Mouse (Mus musculus): ENCODE measurements at regions not wholly inside any gene's neighbourhood (a gene's known extent, or its start where the extent isn't known, plus 50 kb on each side); places are given as distances from the start of the nearest gene placed in this dataset.

DNA sequence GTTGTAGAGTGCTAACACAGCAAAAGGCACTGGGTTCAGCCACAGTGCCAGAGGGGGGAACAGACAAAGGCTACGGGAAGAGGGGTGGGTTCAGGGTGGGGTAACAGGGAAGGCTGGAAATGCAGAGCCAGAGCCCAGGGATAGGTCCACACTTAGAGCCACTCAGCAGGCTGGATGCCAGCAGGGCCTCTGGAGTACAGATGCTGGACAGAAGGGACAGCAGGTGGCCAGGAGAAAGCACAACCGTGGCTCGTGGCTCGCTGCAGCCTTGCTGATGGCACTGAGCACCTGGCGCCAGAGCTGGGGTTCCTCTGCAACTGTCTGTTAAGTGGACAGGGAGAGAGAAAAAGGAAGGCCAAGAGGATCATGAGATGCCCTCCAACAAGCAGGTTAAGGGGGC, 174.2 kb downstream of the Mroh4 start:
- Histone ChIP-seq H3K79me2 (ENCODE audit: control insufficient read depth, insufficient read depth, low read length) (no peaks in the 10 kb centered on the region), H3K27ac (replicated peaks; ENCODE audit: insufficient read depth, low read depth, low read length) (no peak overlapping the region), H3K27me3 (ENCODE audit: control insufficient read depth, insufficient read depth, low read length) (no peaks in the 10 kb centered on the region), H3K4me3 (ENCODE audit: insufficient read depth, low read depth, low read length) (no peak overlapping the region), H3K4me1 (ENCODE audit: control insufficient read depth, insufficient read depth, low read length) (no peaks in the 10 kb centered on the region), H3K9ac (ENCODE audit: low read depth, low read length) (no peak overlapping the region), H3K36me3 (ENCODE audit: control insufficient read depth, insufficient read depth, low read length) (no peaks in the 10 kb centered on the region)
- no peak for TF ChIP-seq POLR2A (IDR thresholded peaks at IDR 0.05; ENCODE audit: extremely low read depth, insufficient read depth, low read length)
- TF ChIP-seq CTCF (IDR thresholded peaks at IDR 0.05; ENCODE audit: low read depth, low read length) = no peak
- no peak for DNase-seq (ENCODE audit: extremely low read depth, low read depth, low spot score)
- WGBS = 83% methylated on average over 5 of the region's 5 CpGs

DNA sequence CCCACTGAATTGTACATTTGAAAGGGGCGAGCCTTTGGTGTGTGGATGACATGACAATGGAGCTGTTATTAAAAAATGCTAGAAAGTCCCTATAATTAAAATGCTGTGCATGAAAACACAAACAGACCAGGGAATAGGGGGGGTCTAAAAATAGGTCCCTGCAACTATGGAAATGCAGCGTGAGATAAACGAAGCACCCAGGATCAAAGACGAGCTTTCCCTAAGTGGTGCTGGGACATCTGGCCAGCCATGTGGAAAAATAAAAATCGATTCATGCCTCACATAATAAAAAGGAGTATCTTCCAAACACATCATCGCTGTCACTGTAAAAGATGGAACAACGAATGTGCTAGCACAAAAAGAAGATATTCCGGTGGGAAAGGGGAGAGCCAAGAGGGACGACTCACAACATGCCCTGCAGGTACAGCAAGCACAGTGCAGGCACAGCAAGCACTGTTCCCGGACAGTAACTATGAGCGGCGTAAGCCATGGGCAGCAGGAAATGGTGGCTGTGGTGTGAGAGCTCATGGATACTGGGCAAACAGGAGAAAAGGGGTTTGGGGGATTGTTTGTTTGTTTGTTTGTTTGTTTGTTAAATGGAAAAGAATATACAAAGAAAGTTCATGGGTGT, 176.7 kb downstream of the Mroh4 start:
- H3K36me3 ChIP-seq (ENCODE audit: control insufficient read depth, insufficient read depth, low read length) = no peaks in the 10 kb centered on the region
- no peak overlapping the region for H3K4me3 ChIP-seq (ENCODE audit: insufficient read depth, low read depth, low read length)
- H3K79me2 ChIP-seq (ENCODE audit: control insufficient read depth, insufficient read depth, low read length) = no peaks in the 10 kb centered on the region
- 85% methylated on average over 12 of the region's 12 CpGs for WGBS
- TF ChIP-seq POLR2A (IDR thresholded peaks at IDR 0.05; ENCODE audit: extremely low read depth, insufficient read depth, low read length) (no peak), CTCF (IDR thresholded peaks at IDR 0.05; ENCODE audit: low read depth, low read length) (no peak)
- H3K9ac ChIP-seq (ENCODE audit: low read depth, low read length) = no peak overlapping the region
- H3K4me1 ChIP-seq (ENCODE audit: control insufficient read depth, insufficient read depth, low read length) = no peaks in the 10 kb centered on the region
- no peaks in the 10 kb centered on the region for H3K27me3 ChIP-seq (ENCODE audit: control insufficient read depth, insufficient read depth, low read length)
- no peak for DNase-seq (ENCODE audit: extremely low read depth, low read depth, low spot score)
- no peak overlapping the region for H3K27ac ChIP-seq (replicated peaks; ENCODE audit: insufficient read depth, low read depth, low read length)

DNA sequence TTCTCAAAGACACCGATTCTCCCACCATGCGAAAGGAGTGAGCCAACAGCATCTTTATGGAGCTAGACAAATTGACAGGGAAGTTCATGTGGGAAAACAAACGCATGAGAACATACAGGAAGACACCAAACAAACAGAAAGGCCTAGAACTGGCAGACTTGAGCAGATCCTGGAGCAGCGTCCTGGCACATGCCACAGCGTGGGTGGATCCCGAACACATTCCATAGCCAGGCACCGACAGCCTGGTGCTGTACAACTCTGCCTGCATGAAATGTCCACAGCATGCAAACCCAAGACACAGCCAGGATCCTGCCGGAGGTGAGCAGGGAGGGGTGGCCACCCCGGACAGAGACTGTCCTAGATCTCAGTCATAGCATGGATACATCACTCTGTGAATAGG, 177.2 kb downstream of the Mroh4 start:
- DNase-seq (ENCODE audit: extremely low read depth, low read depth, low spot score) = no peak
- no peaks in the 10 kb centered on the region for H3K36me3 ChIP-seq (ENCODE audit: control insufficient read depth, insufficient read depth, low read length)
- H3K9ac ChIP-seq (ENCODE audit: low read depth, low read length) = no peak overlapping the region
- TF ChIP-seq CTCF (IDR thresholded peaks at IDR 0.05; ENCODE audit: low read depth, low read length) (no peak), POLR2A (IDR thresholded peaks at IDR 0.05; ENCODE audit: extremely low read depth, insufficient read depth, low read length) (no peak)
- WGBS = 89% methylated on average over 9 of the region's 9 CpGs
- H3K4me3 ChIP-seq (ENCODE audit: insufficient read depth, low read depth, low read length) = no peak overlapping the region
- no peak overlapping the region for H3K27ac ChIP-seq (replicated peaks; ENCODE audit: insufficient read depth, low read depth, low read length)
- no peaks in the 10 kb centered on the region for H3K4me1 ChIP-seq (ENCODE audit: control insufficient read depth, insufficient read depth, low read length)
- H3K27me3 ChIP-seq (ENCODE audit: control insufficient read depth, insufficient read depth, low read length) = no peaks in the 10 kb centered on the region
- H3K79me2 ChIP-seq (ENCODE audit: control insufficient read depth, insufficient read depth, low read length) = no peaks in the 10 kb centered on the region

DNA sequence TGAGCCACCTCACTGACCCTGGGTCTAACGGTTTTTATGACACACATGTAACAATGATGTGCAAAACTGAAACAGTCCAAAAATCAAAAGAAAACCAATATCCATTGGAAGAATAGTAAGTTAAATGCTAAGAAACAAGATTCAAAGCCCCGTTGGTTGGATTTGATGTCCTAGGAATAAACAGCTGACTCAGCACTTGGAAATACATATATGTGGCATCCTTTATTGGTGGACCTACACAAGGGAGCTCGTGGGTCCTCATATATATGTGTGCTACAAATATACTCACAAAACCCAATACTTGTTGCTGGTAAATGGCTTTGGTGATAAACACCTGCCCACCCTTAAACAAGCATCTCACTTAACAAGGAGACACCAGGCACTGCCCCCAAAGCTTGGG, 178.2 kb downstream of the Mroh4 start:
- Histone ChIP-seq H3K9ac (ENCODE audit: low read depth, low read length) (no peak overlapping the region), H3K36me3 (ENCODE audit: control insufficient read depth, insufficient read depth, low read length) (no peaks in the 10 kb centered on the region), H3K79me2 (ENCODE audit: control insufficient read depth, insufficient read depth, low read length) (no peaks in the 10 kb centered on the region), H3K27ac (replicated peaks; ENCODE audit: insufficient read depth, low read depth, low read length) (no peak overlapping the region), H3K27me3 (ENCODE audit: control insufficient read depth, insufficient read depth, low read length) (no peaks in the 10 kb centered on the region), H3K4me3 (ENCODE audit: insufficient read depth, low read depth, low read length) (no peak overlapping the region), H3K4me1 (ENCODE audit: control insufficient read depth, insufficient read depth, low read length) (no peaks in the 10 kb centered on the region)
- no peak for DNase-seq (ENCODE audit: extremely low read depth, low read depth, low spot score)
- TF ChIP-seq CTCF (IDR thresholded peaks at IDR 0.05; ENCODE audit: low read depth, low read length) = no peak
- TF ChIP-seq POLR2A (IDR thresholded peaks at IDR 0.05; ENCODE audit: extremely low read depth, insufficient read depth, low read length) = no peak
- 89% methylated on average over 3 of the region's 3 CpGs for WGBS

DNA sequence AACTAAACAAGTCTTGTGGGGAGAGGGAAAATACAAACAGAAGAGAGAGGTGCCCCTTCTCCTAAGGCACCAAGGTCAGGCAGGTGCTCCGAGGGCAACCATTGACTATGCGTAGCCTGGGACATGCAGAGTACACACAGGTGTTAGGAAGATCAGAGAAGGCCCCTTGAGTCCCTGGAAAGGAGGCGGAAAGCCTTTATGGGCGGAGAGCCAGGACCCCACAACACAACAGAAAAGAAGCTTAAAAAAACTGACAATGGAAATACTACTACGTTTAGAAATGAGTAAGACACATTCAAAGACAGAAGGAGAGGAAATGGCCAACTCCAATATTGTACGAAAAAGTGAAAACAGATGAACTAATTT, 179.5 kb downstream of the Mroh4 start:
- H3K27me3 ChIP-seq (ENCODE audit: control insufficient read depth, insufficient read depth, low read length) = no peaks in the 10 kb centered on the region
- TF ChIP-seq POLR2A (IDR thresholded peaks at IDR 0.05; ENCODE audit: extremely low read depth, insufficient read depth, low read length) (no peak), CTCF (IDR thresholded peaks at IDR 0.05; ENCODE audit: low read depth, low read length) (no peak)
- no peaks in the 10 kb centered on the region for H3K4me1 ChIP-seq (ENCODE audit: control insufficient read depth, insufficient read depth, low read length)
- H3K4me3 ChIP-seq (ENCODE audit: insufficient read depth, low read depth, low read length) = no peak overlapping the region
- H3K27ac ChIP-seq (replicated peaks; ENCODE audit: insufficient read depth, low read depth, low read length) = no peak overlapping the region
- H3K36me3 ChIP-seq (ENCODE audit: control insufficient read depth, insufficient read depth, low read length) = no peaks in the 10 kb centered on the region
- no peaks in the 10 kb centered on the region for H3K79me2 ChIP-seq (ENCODE audit: control insufficient read depth, insufficient read depth, low read length)
- DNase-seq (ENCODE audit: extremely low read depth, low read depth, low spot score) = no peak
- WGBS = 82% methylated on average over 6 of the region's 6 CpGs
- no peak overlapping the region for H3K9ac ChIP-seq (ENCODE audit: low read depth, low read length)

DNA sequence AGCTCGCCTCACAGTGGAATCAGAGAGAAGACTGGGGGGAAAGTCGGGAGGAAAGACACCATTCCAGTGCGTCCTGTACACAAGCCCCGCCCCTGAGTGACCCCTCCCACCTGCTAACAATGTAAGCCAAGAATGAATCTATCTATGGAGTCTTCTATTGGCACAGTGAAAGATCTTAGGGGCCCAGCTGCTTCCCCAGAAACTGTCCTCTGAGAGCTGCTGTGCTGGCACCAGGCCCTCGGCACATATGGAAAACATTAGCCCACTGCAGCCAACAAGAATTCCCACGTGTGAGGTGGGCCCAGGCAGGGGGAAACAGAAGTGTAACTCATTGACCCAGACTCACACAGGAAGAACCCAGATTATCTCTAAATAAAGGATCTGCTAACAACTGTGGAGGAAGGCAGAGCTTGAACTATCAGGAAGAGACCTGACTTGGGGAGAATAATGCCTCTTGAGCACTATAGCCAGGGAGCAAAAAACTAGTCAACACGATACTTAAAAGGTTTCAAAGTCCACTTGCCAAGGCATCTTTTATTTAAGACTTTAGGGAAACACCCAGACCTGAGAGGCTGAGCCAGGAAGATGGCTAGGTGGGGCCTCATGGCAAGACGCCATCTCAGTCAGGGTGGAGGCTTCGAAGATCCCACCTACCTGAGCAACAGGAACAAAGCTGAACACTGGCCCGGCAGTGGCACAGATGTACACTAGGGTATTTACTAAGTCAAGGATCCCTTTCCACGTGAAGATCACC, 180.1 kb downstream of the Mroh4 start:
- H3K9ac ChIP-seq (ENCODE audit: low read depth, low read length) = no peak overlapping the region
- H3K27ac ChIP-seq (replicated peaks; ENCODE audit: insufficient read depth, low read depth, low read length) = no peak overlapping the region
- WGBS = 71% methylated on average over 11 of the region's 11 CpGs
- H3K79me2 ChIP-seq (ENCODE audit: control insufficient read depth, insufficient read depth, low read length) = no peaks in the 10 kb centered on the region
- no peak overlapping the region for H3K4me3 ChIP-seq (ENCODE audit: insufficient read depth, low read depth, low read length)
- H3K4me1 ChIP-seq (ENCODE audit: control insufficient read depth, insufficient read depth, low read length) = no peaks in the 10 kb centered on the region
- TF ChIP-seq POLR2A (IDR thresholded peaks at IDR 0.05; ENCODE audit: extremely low read depth, insufficient read depth, low read length) = no peak
- no peak for TF ChIP-seq CTCF (IDR thresholded peaks at IDR 0.05; ENCODE audit: low read depth, low read length)
- no peaks in the 10 kb centered on the region for H3K36me3 ChIP-seq (ENCODE audit: control insufficient read depth, insufficient read depth, low read length)
- DNase-seq (ENCODE audit: extremely low read depth, low read depth, low spot score) = no peak
- no peaks in the 10 kb centered on the region; the same call in 1 of the 2 replicates for H3K27me3 ChIP-seq (ENCODE audit: control insufficient read depth, insufficient read depth, low read length)
